Mouse (Mus musculus) macrophage (primary cell): ENCODE data around the gene Ppp3ca. TPM values are rescaled to one million over a fixed set of nuclear protein-coding genes. Genes with fewer than 3 reads are reported as not detected.

Experiments
- H3K27ac ChIP-seq: fragments of 350-480 bp; formaldehyde crosslinking; 2 replicates; pipeline ENCODE4 v1.9.0; 2021
- H3K36me3 ChIP-seq: fragments of 350-480 bp; formaldehyde crosslinking; 2 replicates; pipeline ENCODE4 v1.9.0; 2021; ENCODE audit errors: inconsistent target
- H3K4me3 ChIP-seq: fragments of 350-480 bp; formaldehyde crosslinking; 2 replicates; pipeline ENCODE4 v1.9.0; 2021; ENCODE audit errors: inconsistent target
- H3K79me2 ChIP-seq: fragments of 350-480 bp; formaldehyde crosslinking; 2 replicates; pipeline ENCODE4 v1.9.0; 2021; ENCODE audit errors: inconsistent target
- WGBS: methylation state at CpG from one replicate; pipeline ENCODE4 v1.1.7; 2026; ENCODE audit warnings: inconsistent platforms; ENCODE audit not compliant: missing documents; 5-methylcytosine and 5-hydroxymethylcytosine counted together
- polyA plus RNA-seq: library from polyadenylated mRNA; stranded (reverse); fragments of 250-400 nt; gene quantifications from 3 replicates; pipeline ENCODE4 v1.2.4, GENCODE M21; 2018; ENCODE audit warnings: inconsistent platforms

Ppp3ca gene
- polyA plus RNA-seq, 1 experiment from 2014 or later, result 79.9 TPM

GRCm38 (mm10) chr3:136813886-136814285, 144.0 kb downstream of the Ppp3ca start:
- H3K36me3 ChIP-seq, result no peaks in the 10 kb centered on the region
- no peak overlapping the region for H3K4me3 ChIP-seq
- H3K79me2 ChIP-seq, result peaks cover 94% of the 10 kb centered on the region
- 92% methylated on average over 2 of the region's 2 CpGs for WGBS
- no peak overlapping the region for H3K27ac ChIP-seq

- Histone ChIP-seq H3K79me2 (peaks cover 94% of the 10 kb centered on the region), H3K4me3 (no peak overlapping the region), H3K36me3 (no peaks in the 10 kb centered on the region), H3K27ac (no peak overlapping the region)
- 93% methylated on average over 4 of the region's 4 CpGs for WGBS
These were observed 145.0 kb downstream of the Ppp3ca start for GRCm38 (mm10) chr3:136814916-136815315.

- Histone ChIP-seq H3K4me3 (no peak overlapping the region), H3K36me3 (no peaks in the 10 kb centered on the region), H3K27ac (no peak overlapping the region), H3K79me2 (peaks cover 95% of the 10 kb centered on the region)
- WGBS, result 97% methylated on average over 3 of the region's 3 CpGs
These were observed 146.4 kb downstream of the Ppp3ca start for GRCm38 (mm10) chr3:136816319-136816718.

- Histone ChIP-seq H3K4me3 (no peak overlapping the region), H3K36me3 (no peaks in the 10 kb centered on the region), H3K27ac (no peak overlapping the region), H3K79me2 (peaks cover 94% of the 10 kb centered on the region; the same call in 1 of the 2 replicates)
- 99% methylated on average over 5 of the region's 5 CpGs for WGBS
These were observed 149.1 kb downstream of the Ppp3ca start for GRCm38 (mm10) chr3:136818997-136819396.

GRCm38 (mm10) chr3:136821039-136821438, 151.1 kb downstream of the Ppp3ca start:
- Histone ChIP-seq H3K4me3 (no peak overlapping the region), H3K36me3 (no peaks in the 10 kb centered on the region), H3K27ac (no peak overlapping the region), H3K79me2 (peaks cover 76% of the 10 kb centered on the region; the same call in 1 of the 2 replicates)
- WGBS, result 91% methylated on average over 3 of the region's 3 CpGs

- peaks cover 67% of the 10 kb centered on the region; the same call in 1 of the 2 replicates for H3K79me2 ChIP-seq
- H3K27ac ChIP-seq, result no peak overlapping the region
- 100% methylated on average over 2 of the region's 2 CpGs for WGBS
- no peak overlapping the region for H3K4me3 ChIP-seq
- H3K36me3 ChIP-seq, result no peaks in the 10 kb centered on the region
These were observed 152.1 kb downstream of the Ppp3ca start for GRCm38 (mm10) chr3:136821993-136822392.

- H3K36me3 ChIP-seq, result no peaks in the 10 kb centered on the region
- H3K4me3 ChIP-seq, result no peak overlapping the region
- no peak overlapping the region for H3K27ac ChIP-seq
- WGBS, result 95% methylated on average over 2 of the region's 2 CpGs
- H3K79me2 ChIP-seq, result peaks cover 62% of the 10 kb centered on the region; the same call in 1 of the 2 replicates
These were observed 152.5 kb downstream of the Ppp3ca start for GRCm38 (mm10) chr3:136822431-136822830.

- Histone ChIP-seq H3K79me2 (peaks cover 36% of the 10 kb centered on the region; the same call in 1 of the 2 replicates), H3K36me3 (no peaks in the 10 kb centered on the region), H3K27ac (no peak overlapping the region), H3K4me3 (no peak overlapping the region)
- 69% methylated on average over 2 of the region's 2 CpGs for WGBS
These were observed 158.5 kb downstream of the Ppp3ca start for GRCm38 (mm10) chr3:136828451-136828850.

- H3K79me2 ChIP-seq, result peaks cover 37% of the 10 kb centered on the region; the same call in 1 of the 2 replicates
- 98% methylated on average over 5 of the region's 5 CpGs for WGBS
- H3K36me3 ChIP-seq, result no peaks in the 10 kb centered on the region
- no peak overlapping the region for H3K4me3 ChIP-seq
- no peak overlapping the region for H3K27ac ChIP-seq
These were observed 159.2 kb downstream of the Ppp3ca start for GRCm38 (mm10) chr3:136829109-136829508.

GRCm38 (mm10) chr3:136830687-136831220, 160.8 kb downstream of the Ppp3ca start:
- H3K36me3 ChIP-seq, result no peaks in the 10 kb centered on the region
- H3K27ac ChIP-seq, result no peak overlapping the region
- H3K79me2 ChIP-seq, result peaks cover 52% of the 10 kb centered on the region; the same call in 1 of the 2 replicates
- WGBS, result 95% methylated on average over 9 of the region's 12 CpGs
- no peak overlapping the region for H3K4me3 ChIP-seq

GRCm38 (mm10) chr3:136833003-136833745, 163.2 kb downstream of the Ppp3ca start:
- H3K36me3 ChIP-seq, result no peaks in the 10 kb centered on the region
- no peak overlapping the region for H3K27ac ChIP-seq
- peaks cover 70% of the 10 kb centered on the region; the same call in 1 of the 2 replicates for H3K79me2 ChIP-seq
- H3K4me3 ChIP-seq, result no peak overlapping the region
- 95% methylated on average over 11 of the region's 11 CpGs for WGBS

- H3K27ac ChIP-seq, result no peak overlapping the region
- no peaks in the 10 kb centered on the region for H3K36me3 ChIP-seq
- peaks cover 74% of the 10 kb centered on the region; the same call in 1 of the 2 replicates for H3K79me2 ChIP-seq
- WGBS, result 80% methylated on average over 4 of the region's 5 CpGs
- no peak overlapping the region for H3K4me3 ChIP-seq
These were observed 164.0 kb downstream of the Ppp3ca start for GRCm38 (mm10) chr3:136833893-136834292.

GRCm38 (mm10) chr3:136835851-136836250, 165.9 kb downstream of the Ppp3ca start:
- 90% methylated on average over 8 of the region's 9 CpGs for WGBS
- Histone ChIP-seq H3K36me3 (no peaks in the 10 kb centered on the region), H3K27ac (no peak overlapping the region), H3K79me2 (peaks cover 86% of the 10 kb centered on the region; the same call in 1 of the 2 replicates), H3K4me3 (no peak overlapping the region)

- peaks cover 85% of the 10 kb centered on the region; the same call in 1 of the 2 replicates for H3K79me2 ChIP-seq
- 57% methylated on average over 17 of the region's 17 CpGs for WGBS
- no peak overlapping the region for H3K4me3 ChIP-seq
- H3K27ac ChIP-seq, result no peak overlapping the region
- H3K36me3 ChIP-seq, result no peaks in the 10 kb centered on the region
These were observed 166.6 kb downstream of the Ppp3ca start for GRCm38 (mm10) chr3:136836319-136837193.
